Mouse (Mus musculus) E14TG2a.4 (cell line): ENCODE data around the gene Hsf3.
"Not testable (repeated sequence)": the region's sequence is repeated elsewhere in the genome, so short reads cannot be mapped to it uniquely, and the experiment has no call there.

Source experiments
- H3K27me3 ChIP-seq: 2 replicates; pipeline ENCODE4 v1.6.1; 2014; ENCODE audit warnings: low read length, control low read depth; ENCODE audit not compliant: insufficient read depth
- H3K36me3 ChIP-seq: 2 replicates; pipeline ENCODE4 v1.6.1; 2014; ENCODE audit warnings: low read length, control low read depth; ENCODE audit not compliant: insufficient read depth
- H3K4me1 ChIP-seq: replicated peaks from 2 replicates; pipeline ENCODE4 v1.6.1; 2014; ENCODE audit warnings: low read depth, low read length, control low read depth
- H3K4me3 ChIP-seq: replicated peaks from 2 replicates; pipeline ENCODE4 v1.5.1; 2014; ENCODE audit warnings: mild to moderate bottlenecking, low read length
- H3K9me3 ChIP-seq: 2 replicates; pipeline ENCODE4 v1.6.1; 2014; ENCODE audit warnings: low read length, control low read depth
- CTCF ChIP-seq: conservative IDR thresholded peaks from 2 replicates; pipeline ENCODE4 v1.5.1; 2014; ENCODE audit warnings: low read length
- NANOG ChIP-seq: IDR thresholded peaks from 2 replicates; pipeline ENCODE4 v1.6.1; 2014; ENCODE audit warnings: borderline replicate concordance, low read length, mixed read lengths
- POU5F1 ChIP-seq: IDR thresholded peaks from 2 replicates; pipeline ENCODE4 v1.6.1; 2014; ENCODE audit warnings: low read length, borderline replicate concordance

The Hsf3 gene

DNA sequence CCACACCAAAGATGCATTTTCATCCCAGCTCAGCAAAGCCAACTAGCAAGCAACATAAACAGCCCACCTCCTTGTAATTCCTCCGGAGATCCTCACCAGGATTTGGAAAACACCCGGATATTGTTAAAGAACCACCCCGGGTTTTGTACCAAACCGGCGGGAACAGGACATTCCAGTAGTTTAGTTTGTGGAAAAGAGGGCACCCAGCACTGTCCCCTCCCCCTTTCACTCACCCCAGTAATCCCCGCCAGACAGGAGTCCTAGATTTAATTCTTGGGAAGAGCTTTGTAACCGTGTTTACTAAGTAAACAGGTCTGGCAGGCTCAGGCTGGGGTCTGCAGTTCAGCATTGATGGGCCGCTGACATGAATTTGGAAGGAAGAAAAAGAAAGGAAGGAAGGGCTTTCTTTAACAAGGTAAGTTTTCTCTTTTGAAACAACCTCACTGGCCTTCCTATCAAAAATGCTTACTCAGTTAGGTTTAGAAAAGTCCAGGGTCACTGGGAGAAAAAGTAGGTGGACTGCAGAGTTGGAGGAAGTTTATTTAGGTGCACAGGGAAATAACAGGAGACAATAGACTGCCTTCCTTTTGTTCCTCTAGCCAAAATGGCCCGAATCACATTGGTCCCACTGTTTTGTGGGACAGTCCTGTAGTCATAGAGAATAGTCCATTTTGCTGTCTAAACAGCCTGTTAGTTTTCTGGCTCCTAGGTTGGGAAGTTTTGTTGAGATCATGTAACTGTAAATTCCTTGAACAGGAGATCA is at the start of gene Hsf3:
TSS of gene Hsf3 (minus strand) at position 94 of the 763 bp plus-strand sequence.
- Histone ChIP-seq H3K9me3 (no peaks in the 10 kb centered on the region), H3K4me3 (no peak within 1 kb of the TSS), H3K36me3 (no peaks in the 10 kb centered on the region), H3K4me1 (no peaks in the 10 kb centered on the region), H3K27me3 (no peaks in the 10 kb centered on the region)
- TF ChIP-seq NANOG (no peak), POU5F1 (no peak), CTCF (no peak)

DNA sequence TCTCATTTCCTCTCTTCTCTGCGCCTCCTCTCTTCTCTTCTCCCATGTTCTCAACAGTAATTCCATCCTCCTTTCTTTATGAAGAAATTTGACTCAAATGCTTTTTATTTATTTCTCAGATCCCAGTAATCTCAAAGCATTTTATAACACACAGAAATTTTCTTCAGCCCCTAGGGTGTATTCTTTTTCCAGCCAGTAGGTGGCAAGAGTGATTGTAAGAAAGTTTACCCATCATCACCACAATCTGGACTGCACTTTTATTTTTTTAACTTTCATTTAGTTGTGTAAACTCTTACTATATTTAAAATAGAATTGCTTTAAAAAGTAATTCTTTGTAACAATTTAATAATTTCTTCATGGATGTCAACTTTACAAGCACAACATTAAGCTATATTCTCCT is 45.5 kb upstream of the Hsf3 start:
- Histone ChIP-seq H3K9me3 (no peaks in the 10 kb centered on the region), H3K27me3 (no peaks in the 10 kb centered on the region), H3K4me1 (no peaks in the 10 kb centered on the region), H3K36me3 (no peaks in the 10 kb centered on the region), H3K4me3 (no peak overlapping the region)
- TF ChIP-seq NANOG (no peak), CTCF (peak; percentile 48)

DNA sequence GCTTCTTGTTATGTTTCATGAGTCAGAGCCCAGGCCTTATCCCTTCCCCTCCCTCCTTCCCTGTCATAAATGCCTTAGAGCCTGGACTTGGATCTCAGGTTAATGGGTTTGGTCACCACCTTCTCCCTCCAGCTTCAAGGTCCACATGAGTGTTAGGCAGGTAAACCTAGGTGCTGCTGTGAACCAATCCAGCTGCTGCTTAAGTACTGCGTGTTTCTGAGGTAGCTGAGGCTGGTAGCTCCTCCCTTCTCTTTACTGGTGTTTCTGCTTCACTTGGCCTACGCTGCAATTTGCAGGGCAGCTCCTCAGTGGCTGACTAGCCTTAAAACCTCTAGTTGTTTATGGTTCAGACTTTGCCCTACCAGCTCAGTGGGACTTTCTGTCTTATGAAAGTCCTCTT is 945 bp downstream of the Hsf3 start, which contains the start of gene Heph:
TSS of gene Heph (plus strand) at position 211 of the 400 bp plus-strand sequence.
- no peak for TF ChIP-seq CTCF
- no peak for TF ChIP-seq NANOG
- TF ChIP-seq POU5F1, result no peak
- H3K4me1 ChIP-seq, result no peaks in the 10 kb centered on the region
- H3K4me3 ChIP-seq, result no peak within 1 kb of the TSS
- H3K9me3 ChIP-seq, result no peaks in the 10 kb centered on the region
- H3K27me3 ChIP-seq, result no peaks in the 10 kb centered on the region
- H3K36me3 ChIP-seq, result no peaks in the 10 kb centered on the region

DNA sequence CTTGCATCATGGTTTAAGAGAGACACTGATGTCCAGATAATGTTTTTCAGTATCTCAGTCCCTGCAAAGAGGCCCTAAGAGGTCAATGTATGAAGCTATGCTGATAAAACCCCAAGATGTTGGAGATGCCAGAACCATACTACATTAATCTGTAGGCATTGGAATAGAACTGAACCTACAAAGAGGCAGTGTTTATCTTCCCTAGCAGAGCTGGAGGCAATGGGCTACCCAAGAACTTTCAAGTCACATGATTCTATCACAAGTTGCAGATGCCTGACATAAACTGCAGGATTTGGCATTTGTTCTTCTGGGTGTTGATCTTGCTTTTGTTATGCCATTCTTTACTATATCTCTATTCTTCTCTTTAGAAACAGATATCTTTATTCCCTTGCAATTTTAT is 36.7 kb downstream of the Hsf3 start:
- Histone ChIP-seq H3K9me3 (peaks cover 10% of the 10 kb centered on the region; the same call in 1 of the 2 replicates), H3K4me3 (no peak overlapping the region), H3K4me1 (no peaks in the 10 kb centered on the region), H3K36me3 (no peaks in the 10 kb centered on the region), H3K27me3 (no peaks in the 10 kb centered on the region)
- TF ChIP-seq NANOG (no peak), CTCF (no peak), POU5F1 (no peak)

DNA sequence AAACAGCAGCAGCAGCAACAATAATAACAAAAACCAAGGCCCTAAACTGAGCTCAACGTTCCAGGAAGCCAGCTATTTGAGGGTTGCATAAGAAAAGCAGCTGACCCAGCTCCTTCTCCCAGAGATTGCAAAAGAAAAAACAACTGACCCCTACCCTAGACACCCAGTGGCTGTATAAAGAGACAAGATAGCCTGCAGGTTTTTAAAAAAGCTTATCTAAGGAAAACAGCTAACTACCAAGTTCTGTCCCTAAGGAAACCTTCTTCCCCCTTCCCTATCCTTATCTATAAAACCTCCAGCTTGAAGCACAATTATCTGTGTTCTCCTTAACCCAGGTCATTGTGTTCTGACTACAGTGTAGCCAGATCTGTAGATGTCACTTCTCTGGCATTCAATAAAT is 38.4 kb downstream of the Hsf3 start:
- TF ChIP-seq NANOG (no peak), CTCF (no peak), POU5F1 (no peak)
- Histone ChIP-seq H3K4me1 (no peaks in the 10 kb centered on the region), H3K36me3 (no peaks in the 10 kb centered on the region)

DNA sequence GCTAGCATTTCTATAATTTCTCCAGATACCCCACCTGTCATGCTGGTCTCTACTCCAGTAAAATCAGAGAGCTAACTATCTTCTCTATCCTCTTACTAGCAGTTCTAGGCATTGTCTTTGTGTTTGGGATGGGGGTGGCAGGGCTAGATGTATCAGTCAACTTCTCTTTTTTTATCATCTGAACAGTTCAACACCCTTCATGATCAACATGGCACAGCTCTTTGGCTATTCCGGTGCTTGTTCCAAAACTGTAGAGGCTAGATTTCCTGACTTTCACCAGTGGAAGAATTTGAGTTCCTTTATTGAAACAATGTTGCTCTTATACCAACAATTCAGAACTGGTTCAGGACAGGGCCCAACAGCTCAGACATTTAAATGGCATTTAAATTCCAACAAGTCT is 39.1 kb downstream of the Hsf3 start:
- Histone ChIP-seq H3K4me1 (no peaks in the 10 kb centered on the region), H3K27me3 (no peaks in the 10 kb centered on the region), H3K4me3 (no peak overlapping the region), H3K9me3 (peaks cover 11% of the 10 kb centered on the region; the same call in 1 of the 2 replicates), H3K36me3 (no peaks in the 10 kb centered on the region)
- TF ChIP-seq CTCF, result no peak
- no peak for TF ChIP-seq NANOG
- no peak for TF ChIP-seq POU5F1

More for the DNA sequence above, 38.4 kb downstream of the Hsf3 start:
- Histone ChIP-seq H3K4me3 (no peak overlapping the region), H3K27me3 (no peaks in the 10 kb centered on the region), H3K9me3 (peaks cover 11% of the 10 kb centered on the region; the same call in 1 of the 2 replicates)

DNA sequence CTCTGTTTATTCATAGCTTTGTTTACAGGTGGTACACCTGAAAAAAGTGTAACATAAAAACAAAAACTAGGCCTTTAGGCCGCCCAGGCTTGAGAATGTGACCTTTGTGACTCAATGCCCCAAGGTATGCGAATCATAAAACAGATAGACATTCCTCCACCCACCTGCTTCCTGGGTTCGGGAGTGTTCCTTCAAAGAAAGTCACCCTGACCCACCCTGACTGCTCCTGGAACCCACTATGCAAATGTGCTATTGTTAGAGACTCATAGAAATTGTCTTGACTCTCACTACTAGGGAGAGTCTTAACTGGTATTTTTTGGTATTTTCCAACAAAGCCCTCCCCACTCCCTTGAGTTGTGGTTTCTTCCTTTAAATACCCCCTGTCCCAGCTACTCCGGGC is 40.7 kb downstream of the Hsf3 start:
- not testable (repeated sequence) for H3K36me3 ChIP-seq, H3K4me3 ChIP-seq, H3K27me3 ChIP-seq, H3K4me1 ChIP-seq
- H3K9me3 ChIP-seq, result peaks cover 11% of the 10 kb centered on the region; the same call in 1 of the 2 replicates

DNA sequence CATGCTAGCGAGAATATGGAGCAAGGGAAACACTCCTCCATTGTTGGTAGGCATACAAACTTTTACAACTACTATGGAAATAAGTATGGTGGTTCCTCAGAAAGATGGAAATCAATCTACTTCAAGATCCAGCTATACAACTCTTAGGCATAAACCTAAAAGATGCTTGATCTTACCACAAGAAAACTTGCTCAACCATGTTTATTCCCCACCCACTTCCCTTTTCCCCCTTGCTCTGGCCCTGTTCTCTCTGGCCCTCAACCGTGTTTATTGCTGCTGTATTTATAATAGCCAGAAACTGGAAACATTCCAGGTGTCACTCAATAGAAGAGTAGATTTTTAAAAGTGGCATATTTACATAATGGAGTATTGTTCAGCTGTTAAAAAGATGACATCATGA is 117.0 kb downstream of the Hsf3 start:
- Histone ChIP-seq H3K9me3 (no peaks in the 10 kb centered on the region), H3K36me3 (no peaks in the 10 kb centered on the region), H3K27me3 (no peaks in the 10 kb centered on the region), H3K4me1 (no peaks in the 10 kb centered on the region), H3K4me3 (no peak overlapping the region)
- TF ChIP-seq NANOG, result no peak
- TF ChIP-seq CTCF, result no peak

DNA sequence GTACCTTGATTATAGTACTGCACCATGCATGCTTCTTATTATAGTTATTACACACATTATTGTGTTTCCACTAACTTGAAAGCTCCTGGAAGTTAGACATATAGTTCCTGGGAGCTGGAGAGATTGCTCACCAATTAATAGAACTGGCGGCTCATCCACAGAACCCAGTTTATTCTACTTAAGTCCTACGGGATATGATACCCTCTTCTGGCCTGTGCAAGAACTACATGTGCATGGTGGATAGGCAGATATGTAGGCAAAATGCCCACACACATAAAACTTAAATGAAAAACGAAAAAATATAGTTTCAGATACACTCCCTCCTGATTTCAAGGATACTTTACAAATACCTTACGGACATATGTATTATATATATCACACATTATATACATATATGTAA is 126.3 kb downstream of the Hsf3 start:
- Histone ChIP-seq H3K4me3 (no peak overlapping the region), H3K9me3 (no peaks in the 10 kb centered on the region), H3K4me1 (no peaks in the 10 kb centered on the region), H3K36me3 (no peaks in the 10 kb centered on the region), H3K27me3 (no peaks in the 10 kb centered on the region)
- TF ChIP-seq POU5F1, result no peak
- TF ChIP-seq CTCF, result peak; percentile 46
